Mouse (Mus musculus): ENCODE results near the gene Fam129a. TPM values are rescaled to one million over a fixed set of nuclear protein-coding genes. Genes with fewer than 3 reads are reported as not detected.

The Fam129a gene
- polyA plus RNA-seq, 1 experiment from 2014 or later = 9.1 TPM

- no peaks in the 10 kb centered on the region for H3K4me1 ChIP-seq (replicated peaks)
- no peak overlapping the region for H3K4me2 ChIP-seq
- no peak overlapping the region for H3K27ac ChIP-seq (replicated peaks)
- no peak overlapping the region for H3K4me3 ChIP-seq (replicated peaks)
- H3K9me3 ChIP-seq (replicated peaks) = no peaks in the 10 kb centered on the region
- ATAC-seq (ENCODE audit: insufficient read depth) = no peak
- H3K36me3 ChIP-seq (replicated peaks) = no peaks in the 10 kb centered on the region
- H3K27me3 ChIP-seq = no peaks in the 10 kb centered on the region
- WGBS (ENCODE audit: insufficient replicate concordance) = 64% methylated on average over 3 of the region's 3 CpGs
- no peak overlapping the region for H3K9ac ChIP-seq
Observed at GRCm38 (mm10) chr1:151646380-151646779, 75.4 kb downstream of the Fam129a start.

DNA sequence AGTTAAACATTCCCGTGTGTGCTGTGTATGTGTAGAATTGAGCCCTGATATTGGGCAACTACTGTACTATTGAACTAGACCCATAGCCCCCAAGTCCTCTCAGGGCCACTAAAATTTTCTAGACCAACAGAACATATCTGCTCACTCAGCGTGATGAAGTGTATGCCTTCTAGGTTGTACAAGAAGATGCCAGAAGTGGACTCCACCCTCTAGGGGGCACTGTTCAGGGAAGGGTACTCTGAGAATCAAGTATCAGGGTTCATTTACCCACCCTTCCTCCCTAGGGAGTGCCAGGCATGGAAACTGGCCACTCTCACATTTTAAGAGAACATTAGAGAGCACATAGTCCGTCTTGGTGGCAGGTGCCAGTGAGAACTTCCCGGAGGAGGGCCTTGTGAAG is 77.1 kb downstream of the Fam129a start:
- WGBS (ENCODE audit: insufficient replicate concordance) = 68% methylated on average over 4 of the region's 4 CpGs
- no peak for ATAC-seq (ENCODE audit: insufficient read depth)
- no peak overlapping the region for H3K4me3 ChIP-seq (replicated peaks)

DNA sequence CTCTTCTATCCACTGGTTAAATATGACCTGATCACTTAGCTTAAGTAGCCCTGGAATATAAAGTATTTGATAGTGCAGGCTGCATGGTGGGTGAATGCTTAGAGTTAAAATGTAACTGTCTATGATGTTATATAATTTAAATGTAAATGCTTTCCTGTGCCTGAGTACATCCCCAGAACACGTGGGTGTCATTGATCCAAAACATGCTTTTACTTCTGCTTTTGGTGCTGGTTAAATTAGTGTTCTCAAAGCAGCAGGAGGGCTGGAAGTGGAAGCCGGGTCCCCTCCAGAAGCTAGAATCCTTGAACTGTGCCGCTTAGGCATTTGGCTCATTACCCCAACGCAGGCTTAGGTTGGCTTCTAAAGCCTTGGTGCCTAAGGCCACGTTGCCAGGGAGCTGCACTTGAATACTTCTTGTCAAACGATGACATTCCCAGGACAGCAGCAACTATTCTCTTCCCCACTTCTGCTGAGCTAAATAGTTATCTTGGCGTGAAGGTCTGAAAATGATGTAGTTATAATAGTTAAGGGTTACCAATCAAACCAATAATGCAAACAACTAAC is 86.1 kb downstream of the Fam129a start:
- 59% methylated on average over 7 of the region's 7 CpGs for WGBS (ENCODE audit: insufficient replicate concordance)
- H3K36me3 ChIP-seq (replicated peaks) = no peaks in the 10 kb centered on the region
- H3K9me3 ChIP-seq (replicated peaks) = no peaks in the 10 kb centered on the region
- no peak overlapping the region for H3K4me3 ChIP-seq (replicated peaks)
- ATAC-seq (ENCODE audit: insufficient read depth) = no peak
- H3K4me2 ChIP-seq = no peak overlapping the region
- 0 out of 2 replicates have a peak, but pooled peaks cover 3% of the 10 kb centered on the region for H3K4me1 ChIP-seq (replicated peaks)
- no peak overlapping the region for H3K27ac ChIP-seq (replicated peaks)
- H3K9ac ChIP-seq = no peak overlapping the region
- no peaks in the 10 kb centered on the region for H3K27me3 ChIP-seq

More for the DNA sequence above, 77.1 kb downstream of the Fam129a start:
- no peak overlapping the region for H3K9ac ChIP-seq
- no peak overlapping the region for H3K4me2 ChIP-seq
- no peaks in the 10 kb centered on the region for H3K27me3 ChIP-seq
- H3K9me3 ChIP-seq (replicated peaks) = no peaks in the 10 kb centered on the region
- no peaks in the 10 kb centered on the region for H3K36me3 ChIP-seq (replicated peaks)
- H3K27ac ChIP-seq (replicated peaks) = no peak overlapping the region
- no peaks in the 10 kb centered on the region for H3K4me1 ChIP-seq (replicated peaks)

DNA sequence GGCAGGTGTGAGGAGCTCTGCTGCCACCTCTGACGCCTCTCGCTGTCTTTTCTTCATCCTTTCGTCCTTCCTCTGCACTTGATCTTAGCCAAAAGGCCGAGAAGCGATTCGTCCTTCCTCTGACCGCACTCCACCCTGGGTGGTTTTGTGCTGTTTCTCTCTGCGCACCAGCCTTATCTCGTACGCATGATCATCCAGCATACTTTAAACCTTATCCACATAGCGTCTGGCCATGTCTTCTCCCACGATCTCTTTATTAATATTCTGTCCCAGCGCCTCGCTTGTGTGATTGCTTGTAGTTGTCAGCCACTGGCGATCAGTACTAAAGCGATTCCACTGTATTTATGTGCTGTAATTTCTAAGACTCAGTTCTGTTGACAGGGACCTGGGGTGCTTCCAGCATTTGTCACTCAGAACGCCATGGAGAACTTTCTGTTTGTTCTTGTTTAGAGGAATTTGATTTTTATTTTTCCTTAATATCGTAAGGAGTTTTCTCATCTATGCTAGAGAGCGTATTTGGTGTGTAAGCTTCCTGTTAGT is 87.4 kb downstream of the Fam129a start:
- 68% methylated on average over 19 of the region's 19 CpGs for WGBS (ENCODE audit: insufficient replicate concordance)
- Histone ChIP-seq H3K36me3 (replicated peaks) (no peaks in the 10 kb centered on the region), H3K27ac (replicated peaks) (no peak overlapping the region), H3K27me3 (no peaks in the 10 kb centered on the region), H3K4me3 (replicated peaks) (no peak overlapping the region), H3K9ac (no peak overlapping the region), H3K4me2 (no peak overlapping the region), H3K9me3 (replicated peaks) (no peaks in the 10 kb centered on the region), H3K4me1 (replicated peaks) (0 out of 2 replicates have a peak, but pooled peaks cover 3% of the 10 kb centered on the region)
- ATAC-seq (ENCODE audit: insufficient read depth) = no peak

- no peak overlapping the region for H3K4me3 ChIP-seq (replicated peaks)
- no peak overlapping the region for H3K4me2 ChIP-seq
- ATAC-seq (ENCODE audit: insufficient read depth) = no peak
- H3K4me1 ChIP-seq (replicated peaks) = 0 out of 2 replicates have a peak, but pooled peaks cover 3% of the 10 kb centered on the region
- no peaks in the 10 kb centered on the region for H3K36me3 ChIP-seq (replicated peaks)
- WGBS (ENCODE audit: insufficient replicate concordance) = 41% methylated on average over 8 of the region's 8 CpGs
- H3K27ac ChIP-seq (replicated peaks) = no peak overlapping the region
- no peak overlapping the region for H3K9ac ChIP-seq
- H3K9me3 ChIP-seq (replicated peaks) = no peaks in the 10 kb centered on the region
- no peaks in the 10 kb centered on the region for H3K27me3 ChIP-seq
Observed at GRCm38 (mm10) chr1:151659636-151660035, 88.7 kb downstream of the Fam129a start.

DNA sequence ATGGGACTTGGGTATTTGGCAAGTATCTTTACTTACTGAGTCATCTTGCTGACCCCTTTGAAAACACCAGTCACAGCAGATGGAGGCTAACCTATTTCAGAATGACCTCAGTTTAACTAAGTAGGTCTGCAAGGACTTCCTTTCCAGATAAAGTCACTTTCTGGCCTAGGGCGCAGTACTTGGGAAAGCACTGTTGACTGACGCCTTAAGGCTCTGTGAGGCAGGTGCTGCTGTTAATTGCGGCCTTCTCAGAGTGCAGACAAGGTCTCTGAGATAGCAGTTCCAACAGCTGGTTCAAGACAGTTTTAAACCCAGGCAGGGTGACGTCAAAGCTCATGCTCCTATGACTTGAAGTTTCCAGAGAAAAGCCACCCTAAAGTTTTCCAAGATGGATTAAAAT is 89.3 kb downstream of the Fam129a start:
- no peaks in the 10 kb centered on the region for H3K36me3 ChIP-seq (replicated peaks)
- H3K4me1 ChIP-seq (replicated peaks) = 0 out of 2 replicates have a peak, but pooled peaks cover 3% of the 10 kb centered on the region
- H3K4me3 ChIP-seq (replicated peaks) = no peak overlapping the region
- H3K9me3 ChIP-seq (replicated peaks) = no peaks in the 10 kb centered on the region
- no peak overlapping the region for H3K9ac ChIP-seq
- ATAC-seq (ENCODE audit: insufficient read depth) = no peak
- H3K27ac ChIP-seq (replicated peaks) = no peak overlapping the region
- no peak overlapping the region for H3K4me2 ChIP-seq
- WGBS (ENCODE audit: insufficient replicate concordance) = 44% methylated on average over 4 of the region's 4 CpGs
- H3K27me3 ChIP-seq = no peaks in the 10 kb centered on the region

DNA sequence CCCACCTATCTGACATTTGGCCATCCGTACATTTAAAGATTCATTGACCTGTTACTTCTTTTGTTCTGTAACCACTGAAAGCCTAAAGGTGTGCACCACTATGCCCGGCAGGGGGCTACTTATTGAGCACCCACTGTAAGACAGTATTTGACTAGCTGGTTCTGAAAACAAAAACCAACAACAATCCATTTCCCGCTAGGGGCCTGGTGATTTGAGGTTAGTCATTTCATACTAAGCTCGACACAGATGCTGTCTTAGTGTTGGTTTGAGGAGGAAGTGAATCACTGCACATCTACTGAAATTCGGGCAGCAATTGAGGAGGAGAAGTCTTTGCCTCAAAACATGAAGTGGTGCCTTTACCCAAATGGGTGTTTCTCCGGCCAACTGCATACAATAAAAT is 89.9 kb downstream of the Fam129a start:
- Histone ChIP-seq H3K27ac (replicated peaks) (no peak overlapping the region), H3K27me3 (no peaks in the 10 kb centered on the region), H3K4me2 (no peak overlapping the region), H3K9me3 (replicated peaks) (no peaks in the 10 kb centered on the region), H3K4me1 (replicated peaks) (0 out of 2 replicates have a peak, but pooled peaks cover 3% of the 10 kb centered on the region), H3K36me3 (replicated peaks) (no peaks in the 10 kb centered on the region), H3K9ac (no peak overlapping the region), H3K4me3 (replicated peaks) (no peak overlapping the region)
- no peak for ATAC-seq (ENCODE audit: insufficient read depth)
- WGBS (ENCODE audit: insufficient replicate concordance) = 55% methylated on average over 6 of the region's 6 CpGs

DNA sequence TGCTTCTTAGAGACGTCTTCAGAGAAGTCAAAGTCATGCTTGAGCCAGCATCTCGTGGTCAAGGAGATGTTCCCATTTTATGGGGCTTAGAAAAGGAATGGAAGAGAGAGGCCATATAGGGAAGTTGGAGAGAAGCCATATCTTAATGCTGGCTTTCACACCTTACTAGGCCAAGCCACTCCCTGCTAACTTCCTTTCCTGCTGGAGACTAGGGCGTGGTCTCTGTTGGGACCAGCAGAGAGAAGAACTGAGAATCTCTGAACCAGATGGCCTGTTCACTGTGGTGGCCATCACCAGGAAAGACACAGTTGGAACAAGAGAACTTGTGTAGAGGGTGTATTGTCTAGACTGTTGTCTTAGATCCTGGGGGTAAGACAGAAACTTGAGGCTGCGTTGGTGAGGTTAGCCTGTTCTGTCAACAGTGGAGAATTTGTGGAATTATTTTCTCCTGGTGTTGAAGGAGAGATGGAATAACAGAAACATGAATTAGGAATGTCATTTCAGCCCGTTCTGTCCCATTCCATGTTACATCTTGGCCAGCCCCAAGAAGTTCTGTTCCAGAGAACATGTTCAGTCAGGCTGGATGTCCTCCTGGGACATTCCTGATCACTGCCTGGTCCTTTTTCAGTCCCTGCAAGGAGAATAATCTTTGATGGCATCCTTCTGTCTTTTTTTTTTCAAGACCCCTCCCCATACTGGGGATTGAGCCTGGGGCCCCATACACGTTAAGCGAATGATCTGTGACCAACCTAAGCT is 90.9 kb downstream of the Fam129a start:
- Histone ChIP-seq H3K4me2 (no peak overlapping the region), H3K4me3 (replicated peaks) (no peak overlapping the region), H3K9ac (no peak overlapping the region), H3K9me3 (replicated peaks) (no peaks in the 10 kb centered on the region), H3K27ac (replicated peaks) (no peak overlapping the region), H3K36me3 (replicated peaks) (no peaks in the 10 kb centered on the region), H3K27me3 (no peaks in the 10 kb centered on the region), H3K4me1 (replicated peaks) (peaks cover 4% of the 10 kb centered on the region; the same call in 1 of the 2 replicates)
- ATAC-seq (ENCODE audit: insufficient read depth) = no peak
- WGBS (ENCODE audit: insufficient replicate concordance) = 53% methylated on average over 7 of the region's 7 CpGs

DNA sequence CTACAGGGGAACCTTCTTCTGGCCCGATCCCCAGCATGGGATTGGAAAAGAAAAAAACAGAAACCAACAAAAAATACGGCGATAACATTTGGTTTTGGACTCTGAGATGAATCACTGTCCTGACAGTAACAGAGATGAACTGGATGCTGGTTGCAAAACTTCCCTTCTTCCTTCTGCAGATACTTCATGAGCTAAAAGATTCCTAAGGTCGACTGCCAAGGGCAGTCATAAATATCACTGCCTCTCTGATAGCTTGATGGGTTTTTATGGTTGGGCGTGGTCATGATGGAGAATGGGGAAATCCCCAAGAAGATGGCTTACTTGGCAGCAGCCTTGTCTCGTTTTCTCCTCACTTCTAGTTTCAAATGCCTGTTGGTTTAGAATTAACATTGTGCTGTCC is 92.0 kb downstream of the Fam129a start:
- H3K9ac ChIP-seq = no peak overlapping the region
- H3K4me2 ChIP-seq = no peak overlapping the region
- no peaks in the 10 kb centered on the region for H3K27me3 ChIP-seq
- H3K36me3 ChIP-seq (replicated peaks) = no peaks in the 10 kb centered on the region
- H3K4me3 ChIP-seq (replicated peaks) = no peak overlapping the region
- no peak for ATAC-seq (ENCODE audit: insufficient read depth)
- 58% methylated on average over 6 of the region's 6 CpGs for WGBS (ENCODE audit: insufficient replicate concordance)
- H3K9me3 ChIP-seq (replicated peaks) = no peaks in the 10 kb centered on the region
- peaks cover 15% of the 10 kb centered on the region; the same call in 1 of the 2 replicates for H3K4me1 ChIP-seq (replicated peaks)
- no peak overlapping the region for H3K27ac ChIP-seq (replicated peaks)

GRCm38 (mm10) chr1:151664384-151664783 is 93.4 kb downstream of the Fam129a start:
- Histone ChIP-seq H3K4me2 (no peak overlapping the region), H3K27ac (replicated peaks) (no peak overlapping the region), H3K9me3 (replicated peaks) (no peaks in the 10 kb centered on the region), H3K9ac (no peak overlapping the region), H3K4me3 (replicated peaks) (no peak overlapping the region), H3K4me1 (replicated peaks) (peaks cover 18% of the 10 kb centered on the region; the same call in 1 of the 2 replicates), H3K27me3 (no peaks in the 10 kb centered on the region), H3K36me3 (replicated peaks) (no peaks in the 10 kb centered on the region)
- no peak for ATAC-seq (ENCODE audit: insufficient read depth)
- whole genome bisulfite sequencing (ENCODE audit: insufficient replicate concordance) = 43% methylated on average over 10 of the region's 10 CpGs

GRCm38 (mm10) chr1:151664837-151665431 is 93.9 kb downstream of the Fam129a start:
- 62% methylated on average over 7 of the region's 7 CpGs for WGBS (ENCODE audit: insufficient replicate concordance)
- ATAC-seq (ENCODE audit: insufficient read depth) = no peak
- Histone ChIP-seq H3K27ac (replicated peaks) (no peak overlapping the region), H3K4me2 (no peak overlapping the region), H3K4me3 (replicated peaks) (no peak overlapping the region), H3K36me3 (replicated peaks) (no peaks in the 10 kb centered on the region), H3K27me3 (no peaks in the 10 kb centered on the region), H3K4me1 (replicated peaks) (peaks cover 18% of the 10 kb centered on the region; the same call in 1 of the 2 replicates), H3K9ac (no peak overlapping the region), H3K9me3 (replicated peaks) (no peaks in the 10 kb centered on the region)
